13 mouse cellular contexts compared by ENCODE assay signal in the genomic region with DNA sequence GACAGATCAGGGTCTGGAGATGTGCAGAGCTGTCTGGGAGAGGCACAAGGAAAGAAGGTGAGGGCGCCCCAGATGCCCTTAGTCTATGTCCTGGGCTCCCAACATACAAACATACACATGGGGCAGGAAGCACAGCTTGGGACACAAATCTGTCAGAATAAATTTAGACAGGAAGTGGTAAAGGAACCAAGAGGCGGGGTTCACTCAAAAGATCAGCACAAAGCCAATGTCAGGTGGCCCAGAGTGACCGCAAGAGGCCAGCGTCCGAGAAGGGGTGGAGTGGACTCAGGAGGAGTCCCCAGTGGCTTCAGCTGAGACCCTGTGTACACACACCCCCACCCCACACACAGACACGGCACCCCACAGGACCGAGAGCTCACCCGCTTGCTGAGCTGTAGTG. TPM values are rescaled to one million over a fixed set of nuclear protein-coding genes. Genes with fewer than 3 reads are reported as not detected.
A peak's percentile ranks its signal among the peaks of the same experiment; 100 is the strongest.
DNase-seq lines count a peak whose midpoint lies in the region; ATAC-seq lines count a peak whose summit lies in the region.
"Had no signal": no experiment of that assay in that cellular context is flagged by ENCODE, and none has a peak within 500 bp of the region (broad histone marks: within the 10 kb centered on the region; RNA-seq: fewer than 3 reads in every experiment).

No protein-coding gene starts in this region.

- no peak for ATAC-seq in hindbrain, embryonic 13.5 days (ENCODE audit: low FRiP score)
- no peak for ATAC-seq in hindbrain, embryonic 14.5 days (ENCODE audit: low FRiP score)
- peak; percentile 65 for ATAC-seq in common myeloid progenitor, adult 5-6 weeks (replicated peaks; ENCODE audit: low read depth, poor library complexity, severe bottlenecking)
- no peak for ATAC-seq in midbrain, embryonic 13.5 days
- ATAC-seq in liver, embryonic 11.5 days (replicated peaks; ENCODE audit: low FRiP score) = no peak

- H3K4me1 ChIP-seq in hindbrain, embryonic 13.5 days (replicated peaks) = peaks cover 99% of the 10 kb centered on the region
- peaks cover 24% of the 10 kb centered on the region for H3K4me1 ChIP-seq in hindbrain, embryonic 14.5 days (replicated peaks; ENCODE audit: control insufficient read depth, insufficient read depth, low read length)
- H3K4me1 ChIP-seq in midbrain, embryonic 13.5 days (replicated peaks) = peaks cover 99% of the 10 kb centered on the region
- H3K4me1 ChIP-seq in liver, embryonic 11.5 days (replicated peaks; ENCODE audit: control insufficient read depth, insufficient read depth, low read length) = peaks cover 13% of the 10 kb centered on the region

- H3K4me2 ChIP-seq in hindbrain, embryonic 13.5 days = no peak overlapping the region
- H3K4me2 ChIP-seq in hindbrain, embryonic 14.5 days (replicated peaks) = no peak overlapping the region
- H3K4me2 ChIP-seq in midbrain, embryonic 13.5 days (replicated peaks) = 0 out of 2 replicates have a peak overlapping the region, but pooled peaks have one; percentile 9
- H3K4me2 ChIP-seq in liver, embryonic 11.5 days = no peak overlapping the region

- peaks cover 64% of the 10 kb centered on the region for H3K36me3 ChIP-seq in hindbrain, embryonic 13.5 days
- peaks cover 68% of the 10 kb centered on the region for H3K36me3 ChIP-seq in hindbrain, embryonic 14.5 days (replicated peaks; ENCODE audit: control insufficient read depth, insufficient read depth)
- H3K36me3 ChIP-seq in midbrain, embryonic 13.5 days = peaks cover 70% of the 10 kb centered on the region
- no peaks in the 10 kb centered on the region for H3K36me3 ChIP-seq in liver, embryonic 11.5 days (ENCODE audit: control insufficient read depth, insufficient read depth, low read length)

- H3K4me3 ChIP-seq in hindbrain, embryonic 13.5 days = no peak overlapping the region
- H3K4me3 ChIP-seq in hindbrain, embryonic 14.5 days (replicated peaks; ENCODE audit: low read length) = no peak overlapping the region
- H3K4me3 ChIP-seq in midbrain, embryonic 13.5 days (replicated peaks) = no peak overlapping the region
- no peak overlapping the region for H3K4me3 ChIP-seq in liver, embryonic 11.5 days (ENCODE audit: low read depth, low read length)

- H3K27me3 ChIP-seq in hindbrain, embryonic 13.5 days = no peaks in the 10 kb centered on the region
- H3K27me3 ChIP-seq in hindbrain, embryonic 14.5 days (ENCODE audit: control insufficient read depth, insufficient read depth, low read length) = no peaks in the 10 kb centered on the region
- no peaks in the 10 kb centered on the region for H3K27me3 ChIP-seq in midbrain, embryonic 13.5 days
- H3K27me3 ChIP-seq in liver, embryonic 11.5 days (replicated peaks; ENCODE audit: control insufficient read depth, insufficient read depth, low read length) = peaks cover 17% of the 10 kb centered on the region

- H3K9ac ChIP-seq in hindbrain, embryonic 13.5 days = peak overlapping the region; percentile 46; the same call in 1 of the 2 replicates
- no peak overlapping the region for H3K9ac ChIP-seq in hindbrain, embryonic 14.5 days
- 0 out of 2 replicates have a peak overlapping the region, but pooled peaks have one; percentile 46 for H3K9ac ChIP-seq in midbrain, embryonic 13.5 days (replicated peaks)
- no peak overlapping the region for H3K9ac ChIP-seq in liver, embryonic 11.5 days (ENCODE audit: low read depth, low read length)

- H3K9me3 ChIP-seq in hindbrain, embryonic 13.5 days = no peaks in the 10 kb centered on the region
- H3K9me3 ChIP-seq in hindbrain, embryonic 14.5 days (ENCODE audit: control insufficient read depth, low read length) = no peaks in the 10 kb centered on the region
- no peaks in the 10 kb centered on the region for H3K9me3 ChIP-seq in midbrain, embryonic 13.5 days
- no peaks in the 10 kb centered on the region for H3K9me3 ChIP-seq in liver, embryonic 11.5 days (ENCODE audit: control insufficient read depth, low read length)

- no peak for DNase-seq in hindbrain, embryonic 14.5 days (ENCODE audit: low spot score)
- peak; percentile 80 for DNase-seq in 416B (ENCODE audit: low read depth)
- DNase-seq in liver, embryonic 11.5 days (ENCODE audit: low spot score) = no peak
- no peak for DNase-seq in heart, adult 9 months (ENCODE audit: low spot score in 2 of 2)
- DNase-seq in layer of hippocampus, adult 11-12 months (ENCODE audit: low spot score) = no peak
- DNase-seq: cerebellum, adult 2 months; embryo, embryonic 11 days; heart, adult 18-20 months; heart, postnatal 14 days had no signal

- 76% methylated on average over 8 of the region's 8 CpGs for WGBS in hindbrain, embryonic 13.5 days
- WGBS in hindbrain, embryonic 14.5 days = 74% methylated on average over 8 of the region's 8 CpGs
- WGBS in midbrain, embryonic 13.5 days = 75% methylated on average over 8 of the region's 8 CpGs
- WGBS in liver, embryonic 11.5 days = 54% methylated on average over 8 of the region's 8 CpGs

- H3K27ac ChIP-seq in hindbrain, embryonic 13.5 days = peak overlapping the region; percentile 91; the same call in 1 of the 2 replicates
- H3K27ac ChIP-seq in hindbrain, embryonic 14.5 days = no peak overlapping the region
- H3K27ac ChIP-seq in midbrain, embryonic 13.5 days = peak overlapping the region; percentile 92
- H3K27ac ChIP-seq in liver, embryonic 11.5 days (ENCODE audit: low read depth, low read length) = no peak overlapping the region

RNA-seq across cellular contexts. Expression of a gene that starts 32.1 kb away (rescaled TPM):
- polyA plus RNA-seq in hindbrain, embryonic 13.5 days (2015; fragmentation: Nextera tagmentation; extraction: Ambion mirVana) = 1.9 and 3.3 TPM in 2 replicates
- 1.6 and 3.2 TPM in 2 replicates for polyA plus RNA-seq in hindbrain, embryonic 14.5 days (2014; fragmentation: Nextera tagmentation; extraction: Ambion mirVana)
- total RNA-seq in common myeloid progenitor, adult 5-6 weeks (2017) = not detected in 2 replicates
- polyA plus RNA-seq in midbrain, embryonic 13.5 days (2015; fragmentation: Nextera tagmentation; extraction: Ambion mirVana) = 1.6 and 1.7 TPM in 2 replicates
- 0.84 and 1.3 TPM in 2 replicates for polyA plus RNA-seq in liver, embryonic 11.5 days (2014; fragmentation: Nextera tagmentation; extraction: Ambion mirVana)

RNA-seq across cellular contexts. Expression of a gene that starts 35.4 kb away (rescaled TPM):
- 5.2 and 5.5 TPM in 2 replicates for polyA plus RNA-seq in hindbrain, embryonic 13.5 days (2015; fragmentation: Nextera tagmentation; extraction: Ambion mirVana)
- 3.6 and 3.9 TPM in 2 replicates for polyA plus RNA-seq in hindbrain, embryonic 14.5 days (2014; fragmentation: Nextera tagmentation; extraction: Ambion mirVana)
- total RNA-seq in common myeloid progenitor, adult 5-6 weeks (2017) = not detected in 2 replicates
- polyA plus RNA-seq in midbrain, embryonic 13.5 days (2015; fragmentation: Nextera tagmentation; extraction: Ambion mirVana) = 2.7 and 3.3 TPM in 2 replicates
- 0.31 and 0.45 TPM in 2 replicates for polyA plus RNA-seq in liver, embryonic 11.5 days (2014; fragmentation: Nextera tagmentation; extraction: Ambion mirVana)
- total RNA-seq: neutrophil, adult 5-6 weeks had no signal

RNA-seq across cellular contexts. Expression of a gene that starts 56.3 kb away (rescaled TPM):
- polyA plus RNA-seq in hindbrain, embryonic 13.5 days (2015; fragmentation: Nextera tagmentation; extraction: Ambion mirVana) = 26.9 and 30.0 TPM in 2 replicates
- 29.0 and 30.4 TPM in 2 replicates for polyA plus RNA-seq in hindbrain, embryonic 14.5 days (2014; fragmentation: Nextera tagmentation; extraction: Ambion mirVana)
- 23.7 and 32.0 TPM in 2 replicates for total RNA-seq in common myeloid progenitor, adult 5-6 weeks (2017)
- polyA plus RNA-seq in midbrain, embryonic 13.5 days (2015; fragmentation: Nextera tagmentation; extraction: Ambion mirVana) = 24.4 and 25.4 TPM in 2 replicates
- polyA plus RNA-seq in liver, embryonic 11.5 days (2014; fragmentation: Nextera tagmentation; extraction: Ambion mirVana) = 66.0 and 66.7 TPM in 2 replicates

Comparison
In these comparisons a context has a peak if more than half of its experiments do, and no peak if none do; other contexts are left out.
1. H3K27ac ChIP-seq: peak in hindbrain, embryonic 13.5 days (single experiment) and midbrain, embryonic 13.5 days (single experiment); none in hindbrain, embryonic 14.5 days (single experiment) and liver, embryonic 11.5 days (single experiment).
2. H3K9ac ChIP-seq: peak in hindbrain, embryonic 13.5 days (single experiment) and midbrain, embryonic 13.5 days (single experiment); none in hindbrain, embryonic 14.5 days (single experiment) and liver, embryonic 11.5 days (single experiment).